Mouse (Mus musculus) frontal cortex, adult 2 months (tissue): ENCODE measurements at regions not wholly inside any gene's neighbourhood (a gene's known extent, or its start where the extent isn't known, plus 50 kb on each side); places are given as distances from the start of the nearest gene placed in this dataset.

Experiments used
- DNase-seq, 2 experiments: peaks; one replicate each; pipeline ENCODE4 v3.0.0; 2022; ENCODE audit warnings: low spot score in 1 of 2; ENCODE audit errors: extremely low spot score in 1 of 2

DNA sequence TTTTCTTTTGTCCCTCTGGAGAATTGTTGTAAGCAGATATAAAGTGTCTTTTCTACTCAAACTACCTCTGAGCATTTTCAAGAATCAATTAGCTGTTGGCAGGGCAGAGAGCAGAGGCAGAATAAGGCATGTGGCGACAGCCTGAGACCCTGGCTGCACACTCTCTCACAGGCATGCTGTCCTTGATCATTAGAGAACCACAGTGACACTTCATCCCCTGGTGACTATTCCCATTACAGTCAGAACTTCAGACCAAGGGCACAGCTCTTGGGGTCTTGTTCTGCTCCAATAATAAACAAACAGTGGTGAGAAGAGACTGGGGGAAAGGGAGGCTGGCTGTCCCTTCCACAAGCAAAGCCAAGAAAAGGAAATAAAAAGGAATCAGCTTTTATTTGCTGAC, 120.9 kb upstream of the Slc30a5 start:
- no peak for DNase-seq

GRCm38 (mm10) chr13:100951185-100951508, 117.9 kb upstream of the Slc30a5 start:
- no peak for DNase-seq

DNA sequence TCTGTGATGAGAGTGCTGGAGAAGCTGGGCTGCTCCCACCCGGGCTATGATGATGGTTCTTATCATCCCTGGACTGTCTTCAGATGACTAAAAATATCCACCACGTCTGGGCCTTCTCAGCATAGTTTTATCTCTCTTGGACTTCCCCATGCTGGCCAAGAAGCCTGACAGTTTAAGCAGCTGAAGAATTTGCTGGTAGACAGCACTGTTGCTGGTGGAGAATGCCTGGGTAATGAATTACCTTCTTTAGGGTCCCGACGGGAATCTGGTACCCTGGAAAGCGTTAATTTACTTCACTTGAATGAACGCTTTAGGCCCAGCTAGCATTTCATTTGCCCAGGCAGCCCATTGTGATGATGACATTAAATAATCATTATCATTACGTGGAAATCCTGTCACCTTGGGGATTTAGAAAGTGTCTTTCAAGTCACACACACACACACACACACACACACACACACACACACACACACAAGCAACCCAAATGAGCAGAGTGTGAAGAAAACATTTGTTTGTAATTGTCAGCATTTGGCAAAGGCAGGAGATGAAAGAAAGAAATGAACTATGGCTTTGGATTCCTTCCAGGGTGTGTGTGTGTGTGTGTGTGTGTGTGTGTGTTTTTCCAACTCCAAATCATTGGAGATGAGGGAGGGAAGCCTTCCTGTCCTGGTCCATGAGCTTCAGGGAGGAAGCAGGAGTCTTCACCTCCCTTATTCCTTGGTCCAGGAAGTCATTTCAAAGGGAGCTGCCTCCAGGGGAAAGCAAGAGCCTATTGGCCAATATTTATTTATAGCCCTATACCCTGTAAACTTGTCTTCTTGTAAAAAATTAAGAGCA, 117.3 kb upstream of the Slc30a5 start:
- no peak for DNase-seq

DNA sequence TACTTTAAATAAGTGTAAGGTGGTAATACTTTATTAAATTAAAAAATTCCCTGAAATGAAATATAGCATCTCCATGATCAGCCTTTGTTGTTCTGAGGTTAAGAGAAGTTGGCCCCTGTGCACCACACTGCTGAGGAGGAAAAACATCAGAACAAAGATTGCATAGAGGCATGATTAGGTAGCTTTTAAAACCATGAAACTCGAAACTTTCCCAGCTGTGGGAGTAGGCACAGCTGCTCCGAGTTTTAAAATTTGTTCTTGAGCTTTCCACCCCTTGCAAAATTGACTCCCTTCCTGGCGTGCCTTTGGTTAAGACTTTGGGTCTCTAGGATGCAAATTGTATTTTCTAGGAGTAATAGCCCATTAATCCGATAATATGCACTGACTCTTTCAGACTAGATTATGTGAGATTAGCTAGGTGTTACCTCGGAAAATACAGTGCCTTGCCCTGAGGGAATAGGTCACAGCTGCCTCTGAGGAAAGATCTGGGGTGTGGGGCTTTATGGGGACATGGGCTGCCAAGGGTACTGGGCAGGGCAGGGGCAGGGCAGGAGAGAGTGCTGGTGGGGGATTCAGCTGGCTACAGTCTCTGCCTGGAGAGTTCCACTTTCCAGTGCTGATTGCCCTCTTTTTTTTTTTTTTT, 110.1 kb upstream of the Slc30a5 start:
- DNase-seq = no peak

- no peak for DNase-seq
Measured at GRCm38 (mm10) chr13:100940791-100941190, 107.6 kb upstream of the Slc30a5 start.

DNA sequence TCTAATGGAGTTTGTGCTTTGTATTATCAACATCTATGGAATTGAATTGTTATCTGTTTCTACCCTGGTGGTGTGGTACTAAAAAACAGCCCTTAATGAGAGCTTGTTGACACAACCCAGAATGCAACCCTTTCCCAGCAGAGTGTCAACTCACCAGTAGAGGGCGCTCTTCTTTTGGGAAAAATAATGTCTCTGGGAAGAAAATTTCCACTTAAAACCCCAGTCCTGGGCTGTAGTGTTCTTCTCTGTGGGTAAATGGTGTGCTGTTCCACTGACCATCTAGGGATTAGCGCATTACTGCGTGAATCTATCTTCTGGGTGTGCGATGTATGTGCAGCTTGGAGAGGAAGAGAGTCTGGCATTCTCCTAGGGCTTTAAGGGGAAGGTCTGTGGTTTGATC, 106.5 kb upstream of the Slc30a5 start:
- peak in 1 of 2 experiments; percentile 86 for DNase-seq

DNA sequence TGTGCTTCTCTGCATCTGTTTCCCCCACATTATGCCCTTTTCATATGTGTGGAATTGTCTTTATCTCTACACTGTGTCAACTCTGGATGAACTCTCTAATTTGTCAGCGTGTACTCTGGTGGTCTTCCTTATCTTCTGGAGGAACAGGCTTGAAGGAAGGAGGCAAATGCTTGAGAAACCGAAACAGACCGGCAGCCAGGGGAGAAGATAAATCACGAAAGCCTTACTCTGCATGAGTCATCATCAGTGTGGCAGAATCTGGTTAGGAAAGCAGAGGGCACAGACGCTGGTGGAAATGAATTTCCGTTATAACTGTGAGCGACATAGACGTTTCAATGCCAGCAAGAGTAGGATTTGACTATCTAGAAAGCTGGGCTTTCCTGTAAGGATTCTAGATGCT, 100.0 kb upstream of the Slc30a5 start:
- peak in 1 of 2 experiments; percentile 42 for DNase-seq

- no peak for DNase-seq
Measured at GRCm38 (mm10) chr13:100899566-100899965, 66.3 kb upstream of the Slc30a5 start.

- DNase-seq = peak in 1 of 2 experiments; percentile 72
Measured at GRCm38 (mm10) chr13:100893871-100894270, 60.6 kb upstream of the Slc30a5 start.

GRCm38 (mm10) chr13:100893096-100893495, 59.9 kb upstream of the Slc30a5 start:
- DNase-seq = no peak

GRCm38 (mm10) chr13:100892647-100893071, 59.4 kb upstream of the Slc30a5 start:
- peak; percentile 46 to 74 for DNase-seq

GRCm38 (mm10) chr13:100892204-100892603, 59.0 kb upstream of the Slc30a5 start:
- peak; percentile 76 to 94 for DNase-seq

- peak; percentile 33 to 70 for DNase-seq
Measured at GRCm38 (mm10) chr13:100890457-100890856, 57.2 kb upstream of the Slc30a5 start.

DNA sequence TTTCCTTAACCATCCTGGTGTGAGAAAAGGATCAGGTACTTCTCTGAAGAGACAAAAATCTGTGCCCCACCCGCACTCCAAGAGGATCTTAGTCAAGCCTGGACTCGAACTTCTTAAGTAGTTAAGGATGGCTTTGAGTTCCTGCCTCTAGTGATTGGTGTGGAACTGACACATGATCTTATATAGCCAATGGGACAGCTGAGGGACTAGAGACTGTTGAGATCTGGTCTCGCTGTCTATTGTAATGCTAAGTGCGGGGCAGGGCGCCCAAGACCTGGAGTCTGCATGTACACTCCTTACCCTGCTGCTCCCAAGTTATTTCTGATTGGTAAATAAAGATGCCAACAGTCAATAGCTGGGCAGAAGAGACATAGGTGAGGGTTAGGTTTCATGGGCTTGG, 55.3 kb upstream of the Slc30a5 start:
- no peak for DNase-seq

- DNase-seq = no peak
Measured at GRCm38 (mm10) chr13:100883711-100884110, 50.5 kb upstream of the Slc30a5 start.
